Mouse (Mus musculus) liver, postnatal 0 days (tissue): ENCODE results near the gene Nbeal2. TPM values are rescaled to one million over a fixed set of nuclear protein-coding genes. Genes with fewer than 3 reads are reported as not detected.

ENCODE experiments used
- ATAC-seq: fragments of 200-750 bp; cut with Nextera tagmentation; 2 replicates; pipeline ENCODE4 v1.8.0; 2017; ENCODE audit warnings: mild to moderate bottlenecking, moderate library complexity
- DNase-seq: peaks from one replicate; pipeline ENCODE4 v3.0.0-alpha.2; 2016
- H3K27ac ChIP-seq: fragments of 300-500 bp; sonication (generic); 2 replicates; pipeline ENCODE4 v1.5.1; 2014; ENCODE audit warnings: antibody characterized with exemption, moderate library complexity, mild to moderate bottlenecking, low read depth
- H3K27me3 ChIP-seq: fragments of 300-500 bp; sonication (generic); 2 replicates; pipeline ENCODE4 v1.6.1; 2014; ENCODE audit warnings: low read length, control low read depth, mixed read lengths; ENCODE audit not compliant: insufficient read depth
- H3K36me3 ChIP-seq: fragments of 300-500 bp; sonication (generic); replicated peaks from 2 replicates; pipeline ENCODE4 v1.6.1; 2014; ENCODE audit warnings: mild to moderate bottlenecking, control low read depth, low read length, moderate library complexity, mixed read lengths; ENCODE audit not compliant: insufficient read depth
- H3K4me1 ChIP-seq: fragments of 300-500 bp; sonication (generic); 2 replicates; pipeline ENCODE4 v1.6.1; 2014; ENCODE audit warnings: antibody characterized with exemption, mild to moderate bottlenecking, control low read depth; ENCODE audit not compliant: insufficient read depth
- H3K4me2 ChIP-seq: fragments of 300-500 bp; sonication (generic); 2 replicates; pipeline ENCODE4 v1.6.1; 2014; ENCODE audit warnings: low read depth, mild to moderate bottlenecking, low read length, moderate library complexity, mixed read lengths
- H3K4me3 ChIP-seq: fragments of 300-500 bp; sonication (generic); 2 replicates; pipeline ENCODE4 v1.5.1; 2014; ENCODE audit warnings: low read depth, low read length
- H3K9ac ChIP-seq: fragments of 300-500 bp; sonication (generic); replicated peaks from 2 replicates; pipeline ENCODE4 v1.6.1; 2014; ENCODE audit warnings: mild to moderate bottlenecking, moderate library complexity
- H3K9me3 ChIP-seq: fragments of 300-500 bp; sonication (generic); 2 replicates; pipeline ENCODE4 v1.6.1; 2016; ENCODE audit warnings: mild to moderate bottlenecking, control low read depth, low read length, mixed read lengths
- CTCF ChIP-seq: sonication (generic); IDR thresholded peaks from 2 replicates; pipeline ENCODE4 v1.5.1; 2016; ENCODE audit warnings: antibody characterized with exemption, low read depth
- EP300 ChIP-seq: IDR thresholded peaks from 2 replicates; pipeline ENCODE4 v1.6.1; 2016; ENCODE audit warnings: antibody characterized with exemption, low read depth, mild to moderate bottlenecking
- WGBS: fragments of 180-500 bp; shearing (Covaris S2); extraction: QIAGEN DNeasy Blood & Tissue Kit; methylation state at CpG from one replicate; pipeline ENCODE4 v1.1.7; 2014; ENCODE audit not compliant: insufficient replicate concordance; 5-methylcytosine and 5-hydroxymethylcytosine counted together
- polyA plus RNA-seq: library from polyadenylated mRNA; unstranded; fragments of >200 nt; fragmentation: Nextera tagmentation; extraction: Ambion mirVana; gene quantifications from 2 replicates; pipeline ENCODE4 v1.2.1, GENCODE M21; 2015

The Nbeal2 gene
- polyA plus RNA-seq, 1 experiment from 2014 or later: 2.0 TPM

DNA sequence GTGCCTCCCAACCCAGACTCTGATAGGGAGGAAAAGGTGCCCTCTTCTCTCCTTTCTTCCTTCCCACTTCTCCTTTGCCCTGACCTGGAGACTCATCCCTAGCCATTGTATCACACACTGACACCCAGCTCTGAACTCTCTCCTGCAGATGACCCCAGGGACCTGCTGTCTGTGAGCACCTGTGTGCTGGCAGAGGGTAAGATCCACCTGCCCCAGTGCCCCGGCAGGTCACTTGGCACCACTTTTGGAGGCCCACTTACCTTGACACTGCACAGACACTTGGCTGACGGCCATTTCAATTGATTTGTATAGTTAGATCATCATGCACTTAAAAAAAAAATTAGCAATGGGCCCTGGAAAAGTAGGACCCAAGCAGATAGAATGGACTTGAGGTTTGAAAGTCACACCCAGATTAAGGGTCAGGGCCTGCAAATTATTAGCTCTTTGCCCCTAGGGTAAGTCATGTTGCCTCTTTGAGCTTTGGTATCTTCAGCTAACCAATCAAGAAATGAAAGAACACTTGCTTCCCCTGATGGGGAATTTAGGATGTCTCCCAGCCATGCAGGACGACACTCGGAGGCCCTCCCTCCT is 41.3 kb upstream of the Nbeal2 start:
- Histone ChIP-seq H3K36me3 (peaks cover 23% of the 10 kb centered on the region), H3K27ac (no peak overlapping the region), H3K4me3 (no peak overlapping the region), H3K4me2 (no peak overlapping the region), H3K4me1 (peaks cover 11% of the 10 kb centered on the region), H3K9ac (no peak overlapping the region), H3K9me3 (no peaks in the 10 kb centered on the region), H3K27me3 (no peaks in the 10 kb centered on the region)
- peak; percentile 81 for ATAC-seq
- DNase-seq: peak; percentile 64
- TF ChIP-seq CTCF (no peak), EP300 (peak; percentile 55; the same call in 1 of the 2 replicates)
- 68% methylated on average over 4 of the region's 4 CpGs for WGBS

DNA sequence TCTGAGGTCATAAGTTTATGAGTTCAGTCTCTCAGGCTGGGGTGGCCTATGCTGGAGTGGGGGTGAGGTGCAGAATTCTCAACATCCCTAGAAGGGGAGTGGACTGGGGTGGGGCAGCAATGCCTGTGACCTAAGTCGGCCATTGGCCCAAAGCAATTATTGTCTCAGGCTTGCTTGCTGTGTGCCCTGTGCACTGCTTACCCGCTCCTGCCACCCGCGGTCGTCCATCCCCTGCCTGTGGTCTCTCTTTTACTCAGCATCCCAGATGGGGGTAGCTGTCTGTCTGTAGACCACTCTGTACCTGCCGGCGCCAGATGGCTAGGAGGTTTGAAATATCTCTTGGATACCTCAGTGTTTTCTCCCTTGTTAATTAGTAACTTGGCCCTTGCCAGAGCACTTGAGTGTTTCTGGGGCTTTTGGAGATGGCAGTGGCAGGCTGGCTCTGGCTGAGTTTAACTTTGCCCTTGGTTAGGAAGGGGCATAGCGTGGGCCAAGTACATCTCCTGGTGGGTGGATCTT is 35.4 kb upstream of the Nbeal2 start:
- TF ChIP-seq EP300: no peak
- TF ChIP-seq CTCF: no peak
- Histone ChIP-seq H3K27me3 (no peaks in the 10 kb centered on the region), H3K4me2 (peak overlapping the region; percentile 58), H3K4me3 (no peak overlapping the region), H3K36me3 (peaks cover 11% of the 10 kb centered on the region), H3K9me3 (no peaks in the 10 kb centered on the region), H3K27ac (peak overlapping the region; percentile 48; the same call in 1 of the 2 replicates), H3K9ac (no peak overlapping the region), H3K4me1 (peaks cover 28% of the 10 kb centered on the region)
- 67% methylated on average over 8 of the region's 8 CpGs for WGBS
- ATAC-seq (peak; percentile 64), DNase-seq (no peak)

DNA sequence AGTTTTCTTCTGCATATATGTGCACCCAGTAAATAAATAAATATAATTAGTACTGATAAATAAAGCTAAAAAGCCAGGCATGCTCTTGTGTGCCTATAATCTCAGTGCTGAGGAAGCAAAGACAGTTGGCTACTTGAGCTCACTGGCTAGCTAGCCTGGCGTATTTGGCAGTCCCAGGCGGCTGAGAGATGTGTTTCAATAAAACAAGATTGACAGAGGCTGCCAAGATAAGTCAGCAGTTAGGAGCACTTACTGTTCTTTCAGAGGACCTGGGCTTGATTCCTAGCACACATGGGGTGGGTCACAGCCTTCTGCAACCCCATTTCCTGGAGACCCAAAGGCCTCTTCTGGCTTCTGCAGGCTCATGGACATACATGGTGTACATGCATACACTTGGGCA is 33.9 kb upstream of the Nbeal2 start:
- Histone ChIP-seq H3K27me3 (no peaks in the 10 kb centered on the region), H3K4me3 (no peak overlapping the region), H3K27ac (no peak overlapping the region), H3K9ac (no peak overlapping the region), H3K9me3 (no peaks in the 10 kb centered on the region), H3K4me2 (no peak overlapping the region), H3K36me3 (peaks cover under 1% of the 10 kb centered on the region; the same call in 1 of the 2 replicates), H3K4me1 (peaks cover 41% of the 10 kb centered on the region)
- WGBS: 87% methylated on average over 2 of the region's 2 CpGs
- ATAC-seq (no peak), DNase-seq (no peak)
- no peak for TF ChIP-seq CTCF
- no peak for TF ChIP-seq EP300

DNA sequence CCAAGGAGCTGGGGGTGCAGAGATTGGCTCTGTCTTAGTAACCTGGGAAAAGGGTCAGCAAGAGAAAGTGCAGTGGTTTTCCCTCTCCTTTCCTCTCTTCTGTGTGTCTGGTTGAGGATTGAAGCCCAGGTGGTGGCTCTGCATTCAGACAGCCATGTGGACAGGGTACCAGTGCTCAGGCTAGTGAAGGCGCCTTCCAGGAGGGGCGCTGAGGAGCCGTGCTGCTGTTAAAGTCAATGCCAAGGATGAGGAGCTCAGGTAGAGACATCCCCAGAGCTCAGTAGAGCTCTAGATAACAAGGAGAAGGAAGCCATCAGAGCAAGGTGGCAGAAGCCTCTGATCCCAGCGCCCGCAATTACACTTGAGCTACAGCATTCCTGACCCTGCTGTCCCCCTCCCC is 33.1 kb upstream of the Nbeal2 start:
- Histone ChIP-seq H3K9ac (no peak overlapping the region), H3K36me3 (no peaks in the 10 kb centered on the region; the same call in 1 of the 2 replicates), H3K4me3 (no peak overlapping the region), H3K4me1 (peaks cover 44% of the 10 kb centered on the region), H3K27ac (no peak overlapping the region), H3K27me3 (no peaks in the 10 kb centered on the region), H3K9me3 (no peaks in the 10 kb centered on the region), H3K4me2 (no peak overlapping the region)
- TF ChIP-seq EP300 (no peak), CTCF (0 out of 2 replicates have a peak, but pooled peaks have one; percentile 2)
- no peak for DNase-seq
- WGBS: 85% methylated on average over 5 of the region's 5 CpGs
- ATAC-seq: no peak

DNA sequence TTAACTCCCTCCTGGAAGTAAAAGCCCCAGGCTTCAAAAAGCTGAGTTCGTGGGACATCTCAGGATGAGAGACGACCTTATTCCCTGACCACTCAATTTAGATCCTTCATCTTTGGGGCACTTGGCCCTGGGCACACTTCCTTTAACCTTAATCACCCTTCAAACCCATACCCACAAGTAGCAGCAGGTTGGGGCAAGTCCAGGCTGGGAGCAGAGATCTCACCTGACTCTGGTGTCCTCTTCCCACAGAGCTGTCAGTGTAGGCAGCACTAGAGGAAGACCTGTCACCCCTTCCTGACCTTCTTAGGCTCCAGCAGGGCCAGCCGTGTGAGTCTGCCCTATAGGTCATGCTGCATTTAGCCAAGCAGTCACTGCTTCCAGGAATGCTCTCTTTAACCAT is 32.5 kb upstream of the Nbeal2 start:
- TF ChIP-seq EP300: no peak
- DNase-seq (no peak), ATAC-seq (no peak)
- Histone ChIP-seq H3K27ac (no peak overlapping the region), H3K9me3 (no peaks in the 10 kb centered on the region), H3K4me1 (peaks cover 50% of the 10 kb centered on the region), H3K4me2 (no peak overlapping the region), H3K36me3 (no peaks in the 10 kb centered on the region; the same call in 1 of the 2 replicates), H3K27me3 (no peaks in the 10 kb centered on the region), H3K4me3 (no peak overlapping the region), H3K9ac (no peak overlapping the region)
- WGBS: 71% methylated on average over 3 of the region's 3 CpGs

DNA sequence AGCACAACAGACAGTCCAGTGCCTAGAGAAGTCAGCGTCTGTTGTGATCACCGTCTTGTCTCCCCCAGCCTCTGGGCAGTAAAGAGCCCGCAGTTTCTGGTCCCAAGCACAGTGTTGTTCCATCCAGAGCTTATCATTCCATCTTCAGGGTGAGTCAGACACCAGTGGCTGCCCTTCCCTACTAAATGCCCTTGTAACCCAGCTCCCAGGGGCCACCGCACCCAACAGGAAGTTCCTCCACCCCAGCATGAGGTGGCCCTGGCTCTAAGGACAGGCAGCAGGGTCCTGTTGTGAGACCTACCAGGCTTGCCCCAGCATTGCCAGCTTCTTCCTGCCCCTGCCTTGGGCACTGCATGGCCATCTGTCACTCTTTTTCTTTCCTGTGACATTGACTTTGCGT is 31.6 kb upstream of the Nbeal2 start:
- H3K27ac ChIP-seq: no peak overlapping the region
- H3K4me2 ChIP-seq: no peak overlapping the region

More for the DNA sequence above, 31.6 kb upstream of the Nbeal2 start:
- ATAC-seq (no peak; the same call in 1 of the 2 replicates), DNase-seq (no peak)
- Histone ChIP-seq H3K36me3 (no peaks in the 10 kb centered on the region; the same call in 1 of the 2 replicates), H3K9me3 (no peaks in the 10 kb centered on the region), H3K27me3 (no peaks in the 10 kb centered on the region), H3K4me3 (no peak overlapping the region), H3K9ac (no peak overlapping the region), H3K4me1 (peaks cover 54% of the 10 kb centered on the region)
- 34% methylated on average over 5 of the region's 5 CpGs for WGBS
- TF ChIP-seq EP300 (no peak), CTCF (no peak)
